Mouse (Mus musculus) c-Kit-positive CD71-positive TER-119-negative erythroid progenitor cells, embryonic 14.5 days (primary cell): Measurements from ENCODE around the gene Sh3bp4.

Experiments used
- DNase-seq: peaks from one replicate; pipeline ENCODE4 v3.0.0-alpha.2; 2013; ENCODE audit warnings: low read depth

Sh3bp4 gene

DNA sequence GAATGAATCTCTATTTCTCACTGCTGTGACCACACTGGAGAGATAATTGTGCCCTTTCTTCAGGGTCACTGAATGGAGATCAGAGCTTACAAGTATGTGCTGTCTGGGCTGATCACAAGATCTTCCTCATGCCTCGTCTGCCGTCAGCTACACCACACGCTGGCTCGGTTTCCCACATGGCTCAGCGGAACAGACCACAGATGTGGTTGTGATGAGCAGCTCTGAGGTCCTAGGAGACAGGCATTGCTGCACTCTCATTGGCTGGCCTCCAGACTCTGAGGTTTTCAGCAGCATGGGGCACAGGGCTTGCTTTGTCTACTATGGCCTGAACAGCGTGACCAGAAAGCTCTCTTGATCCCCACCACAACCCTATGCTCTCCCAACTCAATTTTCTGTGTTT is 60.2 kb downstream of the Sh3bp4 start:
- no peak for DNase-seq

DNA sequence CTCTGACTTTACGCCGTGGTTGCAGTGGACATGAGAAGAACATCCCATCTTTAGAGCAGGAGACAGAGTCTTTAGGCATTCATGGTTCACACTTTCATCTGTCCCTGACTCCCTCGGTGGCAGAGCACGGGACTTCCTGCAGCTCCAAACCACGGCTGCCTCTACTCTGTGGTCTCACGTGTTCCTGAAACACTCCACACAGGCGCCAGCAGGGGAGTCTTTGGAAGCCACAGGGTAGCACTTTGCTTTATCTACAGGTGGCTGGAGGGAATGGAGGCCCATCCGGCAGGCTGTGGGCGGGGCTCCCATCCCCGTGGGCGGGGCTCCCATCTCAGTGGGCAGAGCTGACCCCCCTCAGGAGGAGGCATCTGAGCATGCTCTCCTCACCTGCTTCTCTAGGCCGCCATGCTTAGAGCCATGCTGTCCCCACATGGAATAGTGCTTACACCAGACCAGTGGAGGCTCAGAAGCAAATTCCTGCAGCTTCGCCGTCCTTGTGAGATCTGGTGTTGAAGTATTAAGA is 60.9 kb downstream of the Sh3bp4 start:
- no peak for DNase-seq

DNA sequence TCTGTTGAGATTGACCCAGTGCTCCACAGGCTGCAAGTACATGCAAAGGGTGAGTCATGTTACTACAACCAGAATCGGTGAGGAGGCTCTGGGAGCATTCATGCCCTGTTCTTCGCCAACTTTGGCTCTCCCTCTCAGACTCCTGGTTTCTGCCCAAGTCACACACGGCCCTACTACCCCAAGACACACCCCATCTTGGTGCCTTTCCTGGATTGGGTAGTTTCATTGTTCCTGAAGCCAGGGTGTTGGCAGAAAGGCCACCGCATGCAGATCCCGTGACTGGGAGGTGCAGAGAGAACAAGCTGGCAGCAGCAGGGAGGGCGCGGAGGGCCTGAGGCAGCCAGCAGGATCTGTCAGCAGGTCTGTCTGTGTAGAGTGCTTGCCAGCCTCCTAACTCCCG is 61.5 kb downstream of the Sh3bp4 start:
- DNase-seq: no peak

DNA sequence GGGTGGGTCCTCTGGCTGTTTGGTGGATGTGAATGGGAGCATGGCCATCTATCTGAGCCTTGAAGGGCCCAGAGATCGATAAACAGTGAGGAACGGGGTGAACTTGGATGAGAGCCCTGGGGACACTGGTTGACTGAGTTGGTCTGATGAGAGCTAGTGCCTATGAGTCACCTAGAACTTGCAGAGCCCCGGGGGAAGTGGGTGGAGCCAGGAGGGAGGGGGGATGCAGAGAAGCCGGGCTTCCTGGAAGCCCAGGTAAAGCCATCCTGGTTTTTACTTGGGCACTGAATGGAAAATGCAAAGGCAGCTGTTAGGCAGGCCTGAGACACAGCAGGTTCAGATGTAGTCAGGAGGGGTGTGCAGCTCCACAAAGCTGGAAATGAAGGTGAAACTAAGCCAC is 63.1 kb downstream of the Sh3bp4 start:
- DNase-seq: no peak

DNA sequence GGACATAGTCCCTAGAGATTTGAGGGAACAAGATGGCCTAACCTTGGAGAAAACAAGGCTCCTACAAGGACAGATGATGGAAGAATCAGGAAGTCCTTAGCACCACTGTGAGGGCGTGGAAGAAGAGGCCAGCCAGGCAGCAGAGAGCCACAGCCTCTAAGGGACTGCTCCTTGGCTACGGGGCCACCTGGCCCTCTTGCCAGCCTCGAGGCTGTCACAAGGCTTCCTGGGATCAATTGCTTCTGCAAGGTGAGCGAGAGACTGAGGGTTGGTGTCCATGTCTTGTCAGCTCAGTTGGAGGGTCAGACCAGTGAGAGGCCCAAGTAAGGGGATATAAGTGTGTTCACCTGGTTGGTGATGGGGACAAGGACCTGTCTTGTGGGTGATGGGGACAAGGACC is 63.5 kb downstream of the Sh3bp4 start:
- DNase-seq: no peak

DNA sequence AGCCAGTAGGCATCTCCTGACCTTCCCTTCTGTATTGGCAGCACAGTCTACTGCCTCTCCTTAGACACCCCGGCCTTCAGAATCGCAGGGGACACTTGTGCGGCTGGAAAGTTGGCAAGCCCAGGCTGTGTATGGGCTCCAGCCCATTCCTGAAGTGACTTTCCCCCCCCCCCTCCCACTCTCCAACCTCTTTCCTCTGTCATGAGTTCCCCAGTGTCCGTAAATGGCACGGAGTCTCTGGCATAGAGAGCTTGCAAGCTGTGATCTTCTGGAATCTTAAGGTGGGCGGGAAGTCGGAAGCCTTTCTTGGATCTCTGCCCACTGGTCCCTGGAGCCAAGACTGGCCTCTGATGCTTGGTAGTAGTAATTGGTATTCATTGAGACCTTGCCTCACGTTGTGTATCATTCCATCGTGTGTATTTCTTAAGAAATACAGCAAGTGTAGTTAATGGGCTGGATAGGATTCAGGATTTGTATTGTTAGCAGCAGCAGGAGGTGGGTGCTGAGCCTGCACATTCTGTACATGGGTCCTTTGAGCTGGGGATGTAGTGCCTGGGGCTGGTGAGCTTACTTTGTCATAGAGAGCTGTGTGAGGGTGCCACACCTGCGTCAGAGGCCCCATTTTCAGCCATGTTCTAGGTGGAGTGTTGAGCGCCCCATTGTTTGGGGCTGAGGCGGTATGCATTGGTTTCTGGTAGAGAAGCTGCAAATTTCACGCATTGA is 66.0 kb downstream of the Sh3bp4 start:
- DNase-seq: no peak

DNA sequence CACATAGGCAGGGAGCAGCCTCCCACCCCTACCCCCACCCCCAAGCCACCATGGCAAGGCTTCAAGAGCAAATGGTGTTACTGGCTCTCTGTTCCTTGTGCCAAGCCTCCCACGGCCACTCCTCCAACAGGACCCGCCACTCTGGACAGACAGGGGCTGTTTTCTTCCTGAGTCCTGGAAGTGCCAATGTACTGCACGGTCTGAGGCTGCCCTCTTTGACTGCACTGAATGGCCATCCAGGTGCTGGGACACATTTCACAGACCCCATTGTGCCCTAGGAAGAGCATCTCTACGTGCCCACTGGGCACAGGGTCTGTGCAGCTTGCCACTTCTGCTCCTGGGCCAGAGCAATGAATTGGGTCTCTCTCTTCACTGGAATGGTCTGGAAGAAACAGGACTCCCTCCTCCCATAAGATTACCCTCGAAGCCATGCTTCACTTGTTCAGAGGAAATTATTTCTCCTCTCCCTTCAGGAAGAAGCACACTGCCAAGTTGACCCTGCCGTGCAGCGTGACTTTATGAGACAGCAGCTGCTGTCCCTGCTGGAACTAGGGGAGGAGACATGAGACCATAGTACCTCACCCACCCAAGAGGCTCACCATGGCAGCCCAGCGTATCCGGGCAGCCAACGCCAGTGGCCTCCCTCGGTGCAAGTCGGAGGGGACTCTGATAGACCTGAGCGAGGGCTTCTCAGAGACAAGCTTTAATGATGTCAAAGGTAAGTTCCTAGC is 67.0 kb downstream of the Sh3bp4 start:
- no peak for DNase-seq

DNA sequence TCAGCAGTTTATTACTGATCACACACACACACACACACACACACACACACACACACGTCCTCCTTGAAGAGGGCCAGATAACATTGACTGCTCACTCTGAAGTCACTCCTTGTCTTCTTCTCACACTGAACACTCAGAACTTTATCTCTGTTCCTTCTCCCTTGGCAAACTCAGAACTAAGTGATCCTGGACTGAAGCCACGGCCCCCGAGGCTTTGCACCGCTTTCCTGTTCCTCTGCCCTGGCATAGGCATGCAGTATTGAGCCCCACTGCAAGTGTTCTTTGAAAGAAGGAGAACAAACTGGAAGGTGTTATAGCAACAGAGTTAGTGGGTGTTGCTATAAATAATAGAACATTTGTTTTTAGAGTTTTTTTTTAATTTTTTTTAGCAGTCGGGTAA is 68.1 kb downstream of the Sh3bp4 start:
- DNase-seq: no peak

DNA sequence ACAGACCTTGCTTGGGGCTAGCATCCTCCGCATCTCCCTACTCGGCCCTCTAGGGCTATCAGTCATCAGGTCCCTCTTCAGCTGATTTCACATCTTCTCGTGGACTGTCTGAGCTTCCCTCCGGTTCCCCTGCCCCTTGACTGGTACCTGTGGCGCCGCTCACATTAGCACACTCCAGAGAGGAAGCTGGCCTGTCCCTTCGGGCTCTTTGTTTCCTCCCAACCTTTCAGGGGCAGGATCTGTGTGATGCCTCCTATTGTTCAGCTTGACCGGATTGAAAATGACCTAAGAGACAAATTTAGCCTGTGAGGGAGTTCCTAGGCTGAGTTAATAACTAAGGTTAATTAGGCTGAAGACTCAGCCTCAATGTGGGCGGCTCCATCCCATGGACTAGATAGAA is 69.9 kb downstream of the Sh3bp4 start:
- no peak for DNase-seq

DNA sequence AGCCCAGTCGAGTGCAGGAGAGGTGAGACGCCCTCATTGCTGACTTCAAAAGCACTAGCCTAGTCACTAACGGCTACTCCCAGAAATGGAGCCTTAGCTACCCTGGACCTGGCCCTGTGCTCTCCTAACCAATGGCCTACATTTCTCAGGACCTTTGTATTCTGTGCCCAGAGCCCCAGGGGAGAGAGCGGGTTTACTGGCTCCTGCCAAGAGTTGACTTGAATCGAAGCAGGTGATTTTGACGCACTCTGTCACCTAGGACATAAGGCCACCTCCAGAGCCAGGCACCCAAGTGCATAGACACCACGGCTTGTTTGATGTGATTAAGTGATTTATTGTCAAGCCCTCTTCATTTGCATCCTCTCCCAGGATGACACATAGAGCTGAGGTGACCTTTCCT is 80.9 kb downstream of the Sh3bp4 start:
- DNase-seq: no peak

DNA sequence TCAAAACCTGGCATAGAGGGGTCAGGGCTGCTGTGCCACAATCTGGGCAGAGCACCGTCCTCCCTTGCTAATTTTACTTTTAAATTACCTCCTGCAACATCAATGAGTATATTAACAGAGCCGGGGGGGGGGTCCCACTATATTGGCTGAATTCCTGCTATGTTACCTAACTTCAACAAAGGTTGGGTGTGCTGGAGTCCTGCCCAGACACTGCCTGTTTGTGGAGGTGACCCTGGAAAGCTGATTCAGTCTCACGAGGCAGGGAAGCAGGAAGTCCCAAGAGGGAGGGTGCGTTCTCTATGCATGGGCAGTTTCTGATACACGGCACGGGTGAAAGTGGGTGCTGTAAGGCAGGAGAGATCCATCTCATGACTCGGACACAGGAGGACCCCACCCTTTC is 82.4 kb downstream of the Sh3bp4 start:
- no peak for DNase-seq

DNA sequence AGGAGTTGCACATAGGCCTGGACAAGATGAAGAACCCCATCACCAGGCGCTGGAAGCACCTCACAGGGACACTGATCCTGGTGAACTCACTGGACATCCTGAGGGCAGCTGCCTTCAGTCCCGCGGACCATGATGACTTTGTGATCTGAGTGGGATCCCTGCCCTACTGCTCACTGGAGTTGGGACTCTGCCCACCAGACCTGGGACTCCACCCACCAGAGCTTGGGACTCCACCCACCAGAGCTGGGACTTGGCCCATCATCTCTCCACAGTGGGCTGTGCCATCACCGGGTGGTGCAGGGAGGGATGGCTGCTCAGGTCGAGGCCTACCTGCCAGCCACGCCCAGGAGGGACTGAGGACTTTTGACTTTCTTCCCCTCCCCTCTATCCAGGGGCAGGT is 83.0 kb downstream of the Sh3bp4 start:
- no peak for DNase-seq

DNA sequence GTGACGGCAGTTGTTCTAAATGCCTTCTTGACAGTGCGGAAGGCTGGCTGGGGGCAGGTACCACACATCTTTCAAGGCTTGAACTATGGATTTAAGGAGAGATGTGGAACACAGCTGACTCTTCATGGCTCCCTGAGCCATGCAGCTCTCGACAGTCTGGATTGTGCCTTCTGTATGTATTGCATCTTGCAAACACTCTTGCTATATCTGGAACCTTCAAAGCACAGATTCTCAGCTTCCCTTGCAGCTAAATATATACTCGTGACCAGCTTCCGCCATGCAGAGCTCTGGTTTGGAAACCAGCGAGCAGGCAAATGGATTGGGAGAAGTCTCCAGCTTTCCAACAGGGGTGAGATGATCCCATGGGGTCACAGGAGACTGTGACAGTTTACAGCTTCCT is 93.3 kb downstream of the Sh3bp4 start:
- DNase-seq: no peak

DNA sequence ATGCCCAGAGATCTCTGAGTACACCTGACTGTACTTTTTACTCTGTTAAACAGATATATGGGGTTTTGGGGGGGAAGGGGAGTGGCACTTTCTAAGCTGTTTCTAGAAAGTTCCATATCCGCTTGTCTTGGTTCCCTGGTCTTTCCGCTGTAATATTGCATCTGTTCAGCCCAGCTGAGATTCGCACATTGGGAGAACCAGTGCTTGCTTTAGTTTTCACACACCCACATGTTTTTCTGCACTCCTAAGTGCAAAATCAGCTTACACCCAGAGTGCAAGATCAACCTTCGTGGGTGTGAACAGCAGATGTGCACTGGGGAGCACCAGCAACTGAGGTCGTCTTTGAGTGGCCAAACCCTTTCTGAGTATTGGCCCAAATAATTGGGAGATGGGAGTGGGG is 94.1 kb downstream of the Sh3bp4 start:
- no peak for DNase-seq

DNA sequence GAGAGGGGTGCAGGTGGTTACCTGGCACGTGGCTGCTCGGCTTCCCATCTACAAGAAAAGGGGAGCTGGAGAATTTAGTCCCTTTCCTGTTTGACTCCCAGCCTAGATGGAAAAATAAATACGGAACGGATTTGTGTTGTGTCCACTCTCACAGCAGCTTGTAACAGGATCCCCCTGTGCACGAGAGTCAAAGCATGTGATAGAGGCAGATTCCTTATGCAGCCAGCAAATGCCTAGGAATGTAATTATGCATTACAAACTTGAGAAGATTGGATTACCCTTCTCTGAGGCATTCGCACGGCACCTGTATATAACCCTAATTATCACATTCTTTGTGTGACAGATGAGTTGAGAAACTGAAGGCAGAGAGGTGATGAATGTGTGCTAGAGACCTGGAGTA is 94.5 kb downstream of the Sh3bp4 start:
- no peak for DNase-seq

DNA sequence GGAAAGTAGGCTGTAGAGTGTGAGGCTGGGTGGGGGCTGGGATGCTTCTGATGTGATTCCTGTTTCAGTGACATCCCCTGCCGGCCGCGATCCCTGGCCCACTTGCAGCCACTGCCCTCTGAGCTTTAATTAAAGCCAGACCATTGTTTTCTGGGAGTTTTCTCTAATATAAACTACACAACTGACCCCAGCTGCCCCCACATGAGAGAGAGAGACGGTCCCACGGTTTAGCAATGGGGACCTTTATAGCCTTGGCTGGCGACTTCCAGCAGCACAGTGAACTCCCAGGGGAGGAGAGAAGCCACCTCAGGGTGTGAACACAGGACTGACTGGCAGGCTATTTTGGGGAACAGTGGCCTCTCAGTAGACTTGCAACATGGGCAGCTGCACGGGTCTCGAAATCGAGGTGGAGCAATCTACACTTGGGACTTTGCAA is 96.6 kb downstream of the Sh3bp4 start:
- no peak for DNase-seq

DNA sequence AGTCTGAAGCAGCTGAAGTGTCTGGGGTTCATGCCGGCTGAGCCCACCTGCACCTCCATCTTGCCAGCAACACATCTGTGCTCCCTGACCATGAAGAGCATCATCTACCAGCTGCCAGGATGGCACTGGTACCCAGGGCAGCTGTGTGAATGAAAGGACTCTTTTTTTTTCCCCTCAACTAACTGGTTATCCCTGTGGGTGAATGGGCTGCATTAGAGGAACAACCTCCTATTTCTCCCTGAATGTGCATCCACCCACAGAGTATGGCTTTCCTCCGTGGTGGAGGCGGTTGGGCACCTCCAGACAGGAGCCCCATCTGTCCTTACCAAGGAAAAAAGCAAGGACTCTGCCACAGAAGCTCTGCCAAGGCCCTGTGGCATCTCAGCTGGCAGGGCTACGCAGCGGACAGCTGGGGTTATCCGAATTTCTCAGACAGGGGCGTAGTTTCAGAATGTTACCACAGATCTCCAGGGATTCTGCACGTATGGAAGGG is 101.1 kb downstream of the Sh3bp4 start:
- DNase-seq: no peak

DNA sequence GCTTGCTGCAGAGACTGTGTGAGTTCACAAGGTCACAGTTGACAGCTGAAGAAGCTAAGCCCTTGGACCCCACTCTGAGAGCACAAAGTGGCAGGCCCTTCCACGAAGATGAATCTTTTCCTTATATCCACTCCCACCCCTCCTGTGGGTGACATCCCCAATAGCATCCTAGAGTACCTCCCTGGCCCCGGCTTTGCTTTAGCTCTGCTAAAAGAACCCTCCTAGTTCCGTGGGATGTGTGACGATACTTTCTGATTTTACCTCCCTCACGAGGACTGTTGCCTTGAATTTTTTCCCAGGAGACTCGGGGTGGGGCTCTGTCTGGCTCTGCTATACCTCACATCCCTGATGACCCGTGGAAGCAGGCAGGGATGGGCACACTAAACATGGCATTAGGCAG is 104.4 kb downstream of the Sh3bp4 start:
- DNase-seq: no peak

DNA sequence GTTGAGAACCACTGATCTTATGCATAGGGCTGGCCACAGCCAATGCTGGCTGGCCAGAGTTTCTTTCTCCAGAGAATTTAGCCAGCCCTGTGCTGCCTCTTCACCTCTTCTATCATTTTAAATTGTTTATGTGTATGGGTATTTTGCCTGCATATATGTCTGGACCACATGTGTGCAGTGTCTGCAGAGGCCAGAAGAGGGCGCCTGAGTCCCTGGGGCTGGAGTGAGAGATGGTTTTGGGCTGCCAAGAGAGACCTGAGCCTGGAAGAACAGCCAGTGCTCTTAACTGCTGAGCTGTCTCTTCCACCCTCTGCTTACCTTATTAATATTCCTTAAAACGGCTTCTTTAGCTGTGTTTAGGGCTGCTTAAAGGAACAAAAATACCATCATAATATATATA is 105.1 kb downstream of the Sh3bp4 start:
- DNase-seq: no peak

DNA sequence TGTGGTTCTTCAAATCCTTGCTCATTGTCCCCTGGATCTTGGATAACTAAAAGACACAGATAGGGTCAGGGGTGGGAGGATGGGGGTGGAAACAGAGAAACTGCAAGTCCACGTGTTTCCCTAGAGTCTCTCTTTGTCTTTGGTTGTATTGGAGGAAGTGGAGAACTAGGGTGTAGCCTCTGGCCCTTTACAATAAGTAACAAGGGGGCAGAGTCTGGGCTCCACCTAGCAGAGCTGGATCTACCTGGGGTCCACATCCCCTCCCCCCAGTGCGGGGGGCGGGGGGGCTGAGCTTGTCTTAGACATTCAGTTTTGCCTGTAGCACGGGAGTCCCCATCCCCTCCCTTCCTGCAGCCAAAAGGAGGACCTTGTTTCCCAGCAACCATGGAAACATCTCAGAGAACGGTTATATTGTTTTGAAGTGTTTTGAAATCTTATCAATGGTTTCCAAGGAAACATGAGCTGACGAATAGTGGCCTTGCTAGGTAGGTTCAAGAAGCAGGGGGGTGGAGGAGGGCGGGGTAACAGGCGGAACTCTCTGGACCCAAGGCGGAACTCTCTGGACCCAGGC is 113.1 kb downstream of the Sh3bp4 start:
- no peak for DNase-seq

DNA sequence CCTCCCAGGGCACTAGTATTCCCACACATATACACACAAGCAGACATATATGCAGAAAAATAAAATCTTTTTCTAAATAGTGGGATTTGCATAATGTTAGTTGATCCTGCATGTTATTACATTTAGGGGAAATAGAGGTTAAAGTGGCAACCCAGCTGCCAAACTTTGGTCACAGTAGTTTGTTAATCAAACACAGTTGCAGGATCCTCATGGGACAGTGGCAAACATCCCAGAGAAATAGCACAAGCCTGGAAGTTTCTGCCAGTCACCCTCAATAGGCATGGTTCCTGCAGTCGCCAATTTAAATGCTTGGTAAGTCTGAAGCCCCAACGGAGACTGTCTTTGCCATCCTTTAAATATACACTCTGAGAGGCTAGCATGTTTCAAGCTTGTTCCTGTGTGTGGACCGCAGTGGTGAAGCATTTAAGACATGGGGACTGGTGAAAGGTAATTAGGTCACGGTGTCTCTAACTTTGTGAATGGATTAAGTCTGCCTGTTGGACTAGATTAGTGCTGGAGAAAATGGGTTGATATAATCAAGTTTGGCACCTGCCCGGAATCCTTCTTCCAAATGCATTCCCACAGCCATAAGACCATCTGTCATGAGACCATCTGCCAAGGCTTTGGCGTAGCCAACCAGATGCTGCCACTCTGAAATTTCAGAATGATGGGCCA is 114.0 kb downstream of the Sh3bp4 start:
- no peak for DNase-seq

DNA sequence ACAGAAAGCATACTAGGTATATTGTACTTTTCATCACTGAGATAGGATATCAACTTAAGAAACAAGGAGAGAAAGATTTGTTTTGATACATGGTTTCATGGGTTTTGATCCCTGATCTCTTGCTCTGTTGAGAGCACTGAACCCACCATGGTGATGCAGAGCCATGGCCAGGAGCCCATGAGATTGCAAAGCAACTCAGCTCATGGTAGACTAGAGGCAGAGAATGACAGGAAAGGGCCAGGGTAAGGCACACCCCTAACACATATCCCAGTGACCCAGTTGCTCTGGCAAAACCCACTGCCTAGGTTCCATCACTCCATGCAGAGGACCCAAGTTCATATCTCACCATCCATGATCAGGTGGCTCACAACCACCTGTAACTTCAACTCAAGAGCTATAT is 114.6 kb downstream of the Sh3bp4 start:
- DNase-seq: no peak

DNA sequence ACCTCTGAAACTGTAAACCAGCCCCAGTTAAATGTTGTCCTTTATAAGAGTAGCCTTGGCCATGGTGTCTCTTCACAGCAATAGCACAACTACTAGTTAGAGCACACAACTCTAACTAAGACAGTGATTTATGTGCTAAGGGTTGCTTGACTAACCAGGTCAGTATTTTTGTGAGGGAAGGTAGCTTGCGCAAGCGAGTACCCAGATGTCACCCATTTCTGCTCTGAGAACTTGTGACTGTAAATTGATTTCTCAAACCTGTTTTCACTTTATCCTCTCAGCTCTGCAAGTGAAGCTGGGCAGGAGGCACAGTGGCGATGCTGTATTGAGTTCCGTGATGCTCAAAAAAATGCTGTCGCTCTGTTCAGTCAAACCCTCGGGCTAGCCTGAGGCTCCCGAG is 117.2 kb downstream of the Sh3bp4 start:
- DNase-seq: no peak
